Mouse (Mus musculus) natural killer cell, adult 2 months (primary cell): ENCODE measurements around the gene Gm5936.
"Not testable (repeated sequence)": the region's sequence is repeated elsewhere in the genome, so short reads cannot be mapped to it uniquely, and the experiment has no call there.

Experiments
- DNase-seq, 2 experiments: peaks; one replicate each; pipeline ENCODE4 v3.0.0; 2022; ENCODE audit warnings: low spot score in 2 of 2

Gm5936 gene

DNA sequence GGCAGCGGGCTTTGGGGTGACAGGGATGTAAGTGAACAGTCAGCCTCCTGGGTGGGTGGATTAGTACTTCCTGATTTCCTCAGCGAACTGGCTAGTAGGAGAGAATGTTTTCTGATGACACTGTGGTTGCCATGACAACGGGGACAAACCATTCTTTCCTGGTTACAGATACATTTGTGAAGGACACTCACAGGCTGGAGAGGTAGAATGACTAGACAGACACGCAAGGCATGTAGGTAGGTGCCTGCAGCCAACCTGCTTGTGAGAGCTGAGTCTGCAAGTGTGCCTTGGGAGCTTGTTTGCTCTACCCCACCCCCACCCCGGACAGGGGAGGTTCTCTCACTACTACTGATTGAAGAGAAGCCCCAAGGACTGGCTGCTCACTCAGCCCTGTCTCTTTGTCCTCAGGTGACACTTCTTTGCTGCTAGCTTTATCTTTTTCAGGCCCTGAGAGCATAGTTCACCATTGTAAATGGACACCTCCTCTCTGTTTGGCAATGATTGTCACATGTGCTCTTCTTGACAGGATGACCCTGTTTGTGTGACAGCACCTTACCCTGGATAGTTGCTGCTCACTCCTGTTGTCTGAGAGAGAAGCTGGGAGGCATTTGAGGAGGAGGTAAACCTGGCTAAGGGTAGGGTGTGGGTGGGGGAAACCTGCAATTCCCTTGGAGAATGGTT, at the start of gene Gm5936:
TSS of gene Gm5936 (plus strand) at position 355 of the 681 bp plus-strand sequence.
- DNase-seq: not testable (repeated sequence)

DNA sequence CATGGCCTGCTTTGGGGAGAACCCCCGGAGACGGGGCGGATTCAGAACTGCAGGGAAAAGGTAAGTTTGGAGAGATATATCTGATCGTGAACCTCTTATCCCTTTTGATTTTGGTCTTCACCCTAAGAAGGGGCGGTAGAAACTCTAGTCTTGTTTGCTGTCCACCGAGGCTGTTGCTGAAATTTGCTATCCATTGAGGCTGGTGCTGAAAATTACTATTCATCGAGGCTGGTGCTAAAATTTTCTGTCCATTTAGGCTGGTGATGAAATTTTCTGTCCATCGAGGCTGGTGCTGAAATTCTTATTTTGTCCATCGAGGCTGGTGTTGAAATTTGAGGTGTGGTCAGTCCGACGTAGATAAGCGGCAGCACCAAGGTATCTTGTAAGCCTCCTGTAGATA, 19.1 kb downstream of the Gm5936 start:
- DNase-seq: not testable (repeated sequence)

GRCm38 (mm10) chrX:74880123-74880522, 43.1 kb downstream of the Gm5936 start:
- DNase-seq: peak in 1 of 2 experiments; percentile 6
